Mouse (Mus musculus): Measurements from ENCODE around the gene Gm16181. TPM values are rescaled to one million over a fixed set of nuclear protein-coding genes. Genes with fewer than 3 reads are reported as not detected.

Gene Gm16181
- polyA plus RNA-seq, 1 experiment from 2014 or later, result not detected

GRCm38 (mm10) chr17:35262664-35263522 lies 42.3 kb downstream of the Gm16181 start, which contains the start of gene H2-D1:
Gene H2-D1 (plus strand): TSS chr17:35262730.
- WGBS, result under 1% methylated on average over 71 of the region's 73 CpGs
- H3K36me3 ChIP-seq (ENCODE audit: control insufficient read depth, insufficient read depth, low read length), result no peaks in the 10 kb centered on the region
- H3K4me3 ChIP-seq (replicated peaks; ENCODE audit: low read depth, low read length), result peak within 1 kb of the TSS; percentile 59
- peak within 1 kb of the TSS; percentile 88 for H3K4me2 ChIP-seq (ENCODE audit: low read length)
- H3K27me3 ChIP-seq (ENCODE audit: control insufficient read depth, insufficient read depth, low read length), result peaks cover 4% of the 10 kb centered on the region; the same call in 1 of the 2 replicates
- no peak within 1 kb of the TSS for H3K27ac ChIP-seq (replicated peaks; ENCODE audit: low read depth, low read length)
- no peaks in the 10 kb centered on the region for H3K4me1 ChIP-seq (ENCODE audit: control insufficient read depth, insufficient read depth, low read length)
- H3K9ac ChIP-seq (replicated peaks; ENCODE audit: low read length), result peak within 1 kb of the TSS; percentile 66
- ATAC-seq (ENCODE audit: low FRiP score, low TSS enrichment) (peak; percentile 90), DNase-seq (peak; percentile 95)
- no peaks in the 10 kb centered on the region for H3K9me3 ChIP-seq (ENCODE audit: control insufficient read depth, low read length)

- H3K4me2 ChIP-seq (ENCODE audit: low read length), result peak overlapping the region; percentile 88
- peak overlapping the region; percentile 66 for H3K9ac ChIP-seq (replicated peaks; ENCODE audit: low read length)
- 1% methylated on average over 31 of the region's 31 CpGs for WGBS
- H3K4me3 ChIP-seq (replicated peaks; ENCODE audit: low read depth, low read length), result peak overlapping the region; percentile 59
- peaks cover 4% of the 10 kb centered on the region; the same call in 1 of the 2 replicates for H3K27me3 ChIP-seq (ENCODE audit: control insufficient read depth, insufficient read depth, low read length)
- H3K36me3 ChIP-seq (ENCODE audit: control insufficient read depth, insufficient read depth, low read length), result no peaks in the 10 kb centered on the region
- H3K9me3 ChIP-seq (ENCODE audit: control insufficient read depth, low read length), result no peaks in the 10 kb centered on the region
- no peak overlapping the region for H3K27ac ChIP-seq (replicated peaks; ENCODE audit: low read depth, low read length)
- no peaks in the 10 kb centered on the region for H3K4me1 ChIP-seq (ENCODE audit: control insufficient read depth, insufficient read depth, low read length)
- DNase-seq (no peak), ATAC-seq (ENCODE audit: low FRiP score, low TSS enrichment) (0 out of 2 replicates have a peak, but pooled peaks have one; percentile 21)
These were observed 42.9 kb downstream of the Gm16181 start for GRCm38 (mm10) chr17:35263523-35263883.

- WGBS, result 68% methylated on average over 1 of the region's 1 CpGs
- no peak for ATAC-seq (ENCODE audit: low FRiP score, low TSS enrichment)
- DNase-seq, result no peak
- no peak overlapping the region for H3K4me3 ChIP-seq (replicated peaks; ENCODE audit: low read depth, low read length)
- no peak overlapping the region for H3K9ac ChIP-seq (replicated peaks; ENCODE audit: low read length)
- H3K9me3 ChIP-seq (ENCODE audit: control insufficient read depth, low read length), result no peaks in the 10 kb centered on the region
- peaks cover 4% of the 10 kb centered on the region; the same call in 1 of the 2 replicates for H3K27me3 ChIP-seq (ENCODE audit: control insufficient read depth, insufficient read depth, low read length)
- no peak overlapping the region for H3K27ac ChIP-seq (replicated peaks; ENCODE audit: low read depth, low read length)
- H3K4me2 ChIP-seq (ENCODE audit: low read length), result no peak overlapping the region
- no peaks in the 10 kb centered on the region for H3K4me1 ChIP-seq (ENCODE audit: control insufficient read depth, insufficient read depth, low read length)
- H3K36me3 ChIP-seq (ENCODE audit: control insufficient read depth, insufficient read depth, low read length), result no peaks in the 10 kb centered on the region
These were observed 46.9 kb downstream of the Gm16181 start for GRCm38 (mm10) chr17:35267399-35268086.

DNA sequence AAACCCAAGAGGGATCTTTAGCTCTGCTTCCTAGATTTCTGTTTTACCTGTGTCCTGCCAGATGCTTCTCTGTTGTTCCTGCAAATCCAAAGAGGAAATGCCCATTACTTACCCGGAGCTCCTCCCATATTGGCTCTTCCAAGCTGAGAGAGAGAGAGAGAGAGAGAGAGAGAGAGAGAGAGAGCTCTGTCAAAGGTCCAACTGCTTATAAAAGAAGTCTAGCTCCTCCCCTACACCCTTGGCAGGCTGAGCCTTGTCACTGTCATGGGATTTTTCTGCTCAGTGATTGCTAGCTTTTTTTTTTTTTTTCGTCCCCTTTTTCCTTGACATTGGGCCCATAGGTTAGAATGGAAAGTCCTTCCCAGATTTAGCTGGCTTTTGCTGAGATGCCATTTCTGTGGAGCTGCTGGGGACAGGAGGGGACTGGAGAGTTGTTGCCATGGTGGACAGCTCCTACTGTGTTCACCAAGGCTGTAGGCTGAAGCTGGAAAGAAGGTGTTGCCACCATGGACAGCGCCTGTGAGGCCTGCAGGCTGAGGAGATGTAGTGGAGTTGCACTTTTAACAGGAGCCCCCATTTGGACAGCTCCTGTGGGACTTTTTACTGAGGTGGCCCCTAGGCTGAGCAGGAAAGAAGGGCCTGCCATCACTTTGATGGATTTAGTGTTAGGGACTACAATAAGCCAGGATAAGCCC lies 49.2 kb downstream of the Gm16181 start:
- WGBS, result 26% methylated on average over 3 of the region's 3 CpGs
- H3K9ac ChIP-seq (replicated peaks; ENCODE audit: low read length), result no peak overlapping the region
- H3K27me3 ChIP-seq (ENCODE audit: control insufficient read depth, insufficient read depth, low read length), result no peaks in the 10 kb centered on the region
- H3K36me3 ChIP-seq (ENCODE audit: control insufficient read depth, insufficient read depth, low read length), result no peaks in the 10 kb centered on the region
- no peak overlapping the region for H3K27ac ChIP-seq (replicated peaks; ENCODE audit: low read depth, low read length)
- H3K4me3 ChIP-seq (replicated peaks; ENCODE audit: low read depth, low read length), result no peak overlapping the region
- DNase-seq, result no peak
- H3K4me2 ChIP-seq (ENCODE audit: low read length), result no peak overlapping the region
- no peaks in the 10 kb centered on the region for H3K4me1 ChIP-seq (ENCODE audit: control insufficient read depth, insufficient read depth, low read length)
- no peak for ATAC-seq (ENCODE audit: low FRiP score, low TSS enrichment)
- H3K9me3 ChIP-seq (ENCODE audit: control insufficient read depth, low read length), result no peaks in the 10 kb centered on the region

GRCm38 (mm10) chr17:35272249-35272648 lies 51.6 kb downstream of the Gm16181 start:
- H3K4me1 ChIP-seq (ENCODE audit: control insufficient read depth, insufficient read depth, low read length), result no peaks in the 10 kb centered on the region
- WGBS, result 68% methylated on average over 3 of the region's 3 CpGs
- peaks cover 10% of the 10 kb centered on the region; the same call in 1 of the 2 replicates for H3K27me3 ChIP-seq (ENCODE audit: control insufficient read depth, insufficient read depth, low read length)
- no peaks in the 10 kb centered on the region for H3K36me3 ChIP-seq (ENCODE audit: control insufficient read depth, insufficient read depth, low read length)
- ATAC-seq (ENCODE audit: low FRiP score, low TSS enrichment) (no peak), DNase-seq (no peak)
- H3K9me3 ChIP-seq (ENCODE audit: control insufficient read depth, low read length), result no peaks in the 10 kb centered on the region
- no peak overlapping the region for H3K4me3 ChIP-seq (replicated peaks; ENCODE audit: low read depth, low read length)
- H3K9ac ChIP-seq (replicated peaks; ENCODE audit: low read length), result no peak overlapping the region
- no peak overlapping the region for H3K4me2 ChIP-seq (ENCODE audit: low read length)
- H3K27ac ChIP-seq (replicated peaks; ENCODE audit: low read depth, low read length), result no peak overlapping the region

Small RNA genes lying within 50 kb of the gene (microRNA-seq; reads per million reads assigned to microRNA genes)
- gene Mir6973a (not detected), gene Mir6974 (not detected), gene Mir6975 (4.4 reads per million, percentile 25 among the genes with 10 or more reads in this experiment), gene Mir8094 (not detected)

Other genes with a start within 250 kb of the Gm16181 start
- 5.6 and 8.1 TPM in 2 replicates for gene Hspa1a, start 248.7 kb upstream of the Gm16181 start, polyA plus RNA-seq (2014; fragmentation: Nextera tagmentation; extraction: Ambion mirVana)
- gene Hspa1l, start 248.1 kb upstream of the Gm16181 start, polyA plus RNA-seq (2014; fragmentation: Nextera tagmentation; extraction: Ambion mirVana), result 1.6 and 2.3 TPM in 2 replicates
- 103 and 110 TPM in 2 replicates for gene Lsm2, start 239.0 kb upstream of the Gm16181 start, polyA plus RNA-seq (2014; fragmentation: Nextera tagmentation; extraction: Ambion mirVana)
- 43.4 and 51.1 TPM in 2 replicates for gene Vars, start 219.8 kb upstream of the Gm16181 start, polyA plus RNA-seq (2014; fragmentation: Nextera tagmentation; extraction: Ambion mirVana)
- gene Vwa7, start 204.3 kb upstream of the Gm16181 start, polyA plus RNA-seq (2014; fragmentation: Nextera tagmentation; extraction: Ambion mirVana), result 0.12 and 0.16 TPM in 2 replicates
- 2.0 and 2.2 TPM in 2 replicates for gene Sapcd1, start 192.8 kb upstream of the Gm16181 start, polyA plus RNA-seq (2014; fragmentation: Nextera tagmentation; extraction: Ambion mirVana)
- gene Msh5, start 174.1 kb upstream of the Gm16181 start, polyA plus RNA-seq (2014; fragmentation: Nextera tagmentation; extraction: Ambion mirVana), result 2.1 and 2.8 TPM in 2 replicates
- gene Clic1, start 170.9 kb upstream of the Gm16181 start, polyA plus RNA-seq (2014; fragmentation: Nextera tagmentation; extraction: Ambion mirVana), result 17.7 and 22.8 TPM in 2 replicates
- 375 and 392 TPM in 2 replicates for gene Ddah2, start 161.8 kb upstream of the Gm16181 start, polyA plus RNA-seq (2014; fragmentation: Nextera tagmentation; extraction: Ambion mirVana)
- gene Ly6g6c, start 155.4 kb upstream of the Gm16181 start, polyA plus RNA-seq (2014; fragmentation: Nextera tagmentation; extraction: Ambion mirVana), result not detected in 2 replicates
- gene Mpig6b, start 154.7 kb upstream of the Gm16181 start, polyA plus RNA-seq (2014; fragmentation: Nextera tagmentation; extraction: Ambion mirVana), result 0.11 and 0.21 TPM in 2 replicates
- 0.62 TPM in 1 of 2 replicates, not detected in the other for gene Ly6g6e, start 143.9 kb upstream of the Gm16181 start, polyA plus RNA-seq (2014; fragmentation: Nextera tagmentation; extraction: Ambion mirVana)
- gene Ly6g6d, start 142.8 kb upstream of the Gm16181 start, polyA plus RNA-seq (2014; fragmentation: Nextera tagmentation; extraction: Ambion mirVana), result 0.78 and 1.5 TPM in 2 replicates
- not detected in 2 replicates for gene Ly6g6f, start 135.2 kb upstream of the Gm16181 start, polyA plus RNA-seq (2014; fragmentation: Nextera tagmentation; extraction: Ambion mirVana)
- 79.4 and 86.0 TPM in 2 replicates for gene Abhd16a, start 131.6 kb upstream of the Gm16181 start, polyA plus RNA-seq (2014; fragmentation: Nextera tagmentation; extraction: Ambion mirVana)
- gene Ly6g5c, start 112.6 kb upstream of the Gm16181 start, polyA plus RNA-seq (2014; fragmentation: Nextera tagmentation; extraction: Ambion mirVana), result not detected in 2 replicates
- gene Ly6g5b, start 105.4 kb upstream of the Gm16181 start, polyA plus RNA-seq (2014; fragmentation: Nextera tagmentation; extraction: Ambion mirVana), result 1.3 TPM in 2 replicates
- 24.2 and 25.4 TPM in 2 replicates for gene Gpank1, start 99.4 kb upstream of the Gm16181 start, polyA plus RNA-seq (2014; fragmentation: Nextera tagmentation; extraction: Ambion mirVana)
- gene Csnk2b, start 98.8 kb upstream of the Gm16181 start, polyA plus RNA-seq (2014; fragmentation: Nextera tagmentation; extraction: Ambion mirVana), result 328 and 334 TPM in 2 replicates
- 6.0 and 6.8 TPM in 2 replicates for gene D17H6S53E, start 94.5 kb upstream of the Gm16181 start, polyA plus RNA-seq (2014; fragmentation: Nextera tagmentation; extraction: Ambion mirVana)
- gene Apom, start 88.8 kb upstream of the Gm16181 start, polyA plus RNA-seq (2014; fragmentation: Nextera tagmentation; extraction: Ambion mirVana), result 0.57 TPM in 1 of 2 replicates, not detected in the other
- gene Bag6, start 85.7 kb upstream of the Gm16181 start, polyA plus RNA-seq (2014; fragmentation: Nextera tagmentation; extraction: Ambion mirVana), result 122 and 136 TPM in 2 replicates
- 191 and 194 TPM in 2 replicates for gene Prrc2a, start 55.9 kb upstream of the Gm16181 start, polyA plus RNA-seq (2014; fragmentation: Nextera tagmentation; extraction: Ambion mirVana)
- 3.3 and 8.8 TPM in 2 replicates for gene Aif1, start 44.8 kb upstream of the Gm16181 start, polyA plus RNA-seq (2014; fragmentation: Nextera tagmentation; extraction: Ambion mirVana)
- gene Lst1, start 32.4 kb upstream of the Gm16181 start, polyA plus RNA-seq (2014; fragmentation: Nextera tagmentation; extraction: Ambion mirVana), result 3.8 and 9.0 TPM in 2 replicates
- gene Ltb, start 26.4 kb upstream of the Gm16181 start, polyA plus RNA-seq (2014; fragmentation: Nextera tagmentation; extraction: Ambion mirVana), result 0.74 and 0.84 TPM in 2 replicates
- not detected in 2 replicates for gene Tnf, start 18.8 kb upstream of the Gm16181 start, polyA plus RNA-seq (2014; fragmentation: Nextera tagmentation; extraction: Ambion mirVana)
- gene Lta, start 15.5 kb upstream of the Gm16181 start, polyA plus RNA-seq (2014; fragmentation: Nextera tagmentation; extraction: Ambion mirVana), result 0.20 and 0.73 TPM in 2 replicates
- 78.1 and 99.0 TPM in 2 replicates for gene Atp6v1g2, start 12.8 kb downstream of the Gm16181 start, polyA plus RNA-seq (2014; fragmentation: Nextera tagmentation; extraction: Ambion mirVana)
- 3.8 and 7.3 TPM in 2 replicates for gene Nfkbil1, start 15.0 kb downstream of the Gm16181 start, polyA plus RNA-seq (2014; fragmentation: Nextera tagmentation; extraction: Ambion mirVana)
- 386 and 390 TPM in 2 replicates for gene Ddx39b, start 20.9 kb downstream of the Gm16181 start, polyA plus RNA-seq (2014; fragmentation: Nextera tagmentation; extraction: Ambion mirVana)
- gene H2-D1, start 41.9 kb downstream of the Gm16181 start, polyA plus RNA-seq (2014; fragmentation: Nextera tagmentation; extraction: Ambion mirVana), result 68.5 and 74.3 TPM in 2 replicates
- 0.16 TPM in 1 of 2 replicates, not detected in the other for gene H2-Q1, start 99.6 kb downstream of the Gm16181 start, polyA plus RNA-seq (2014; fragmentation: Nextera tagmentation; extraction: Ambion mirVana)
- 1.5 and 1.8 TPM in 2 replicates for gene H2-Q2, start 121.4 kb downstream of the Gm16181 start, polyA plus RNA-seq (2014; fragmentation: Nextera tagmentation; extraction: Ambion mirVana)
- 0.18 and 0.80 TPM in 2 replicates for gene H2-Q4, start 158.8 kb downstream of the Gm16181 start, polyA plus RNA-seq (2014; fragmentation: Nextera tagmentation; extraction: Ambion mirVana)
- 0.61 and 0.63 TPM in 2 replicates for gene H2-Q6, start 204.0 kb downstream of the Gm16181 start, polyA plus RNA-seq (2014; fragmentation: Nextera tagmentation; extraction: Ambion mirVana)
- gene H2-Q7, start 218.3 kb downstream of the Gm16181 start, polyA plus RNA-seq (2014; fragmentation: Nextera tagmentation; extraction: Ambion mirVana), result 2.5 and 2.8 TPM in 2 replicates
- 0.38 TPM in 1 of 2 replicates, not detected in the other for gene H2-Q10, start 249.3 kb downstream of the Gm16181 start, polyA plus RNA-seq (2014; fragmentation: Nextera tagmentation; extraction: Ambion mirVana)

Data from midbrain, embryonic 14.5 days (tissue).